Mouse (Mus musculus) forebrain, embryonic 16.5 days (tissue): ENCODE results near the gene Slc25a30. TPM values are rescaled to one million over a fixed set of nuclear protein-coding genes. Genes with fewer than 3 reads are reported as not detected.
A peak's percentile ranks its signal among the peaks of the same experiment; 100 is the strongest.
"Not testable (repeated sequence)": the region's sequence is repeated elsewhere in the genome, so short reads cannot be mapped to it uniquely, and the experiment has no call there.

Source experiments
- ATAC-seq: fragments of 200-750 bp; cut with Nextera tagmentation; 2 replicates; pipeline ENCODE4 v1.8.0; 2017; ENCODE audit warnings: mild to moderate bottlenecking, moderate library complexity
- H3K27ac ChIP-seq: fragments of 300-500 bp; sonication (generic); 2 replicates; pipeline ENCODE4 v1.5.1; 2014; ENCODE audit warnings: low read length, control low read depth
- H3K27me3 ChIP-seq: fragments of 300-500 bp; sonication (generic); replicated peaks from 2 replicates; pipeline ENCODE4 v1.6.1; 2014; ENCODE audit warnings: low read length; ENCODE audit not compliant: control insufficient read depth, insufficient read depth
- H3K36me3 ChIP-seq: fragments of 300-500 bp; sonication (generic); 2 replicates; pipeline ENCODE4 v1.6.1; 2014; ENCODE audit not compliant: control insufficient read depth, insufficient read depth
- H3K4me1 ChIP-seq: fragments of 300-500 bp; sonication (generic); replicated peaks from 2 replicates; pipeline ENCODE4 v1.6.1; 2014; ENCODE audit warnings: low read length; ENCODE audit not compliant: control insufficient read depth, insufficient read depth
- H3K4me2 ChIP-seq: fragments of 300-500 bp; sonication (generic); 2 replicates; pipeline ENCODE4 v1.6.1; 2014; ENCODE audit warnings: mild to moderate bottlenecking, low read length, control low read depth
- H3K4me3 ChIP-seq: fragments of 300-500 bp; sonication (generic); replicated peaks from 2 replicates; pipeline ENCODE4 v1.5.1; 2014; ENCODE audit warnings: mild to moderate bottlenecking, low read length, control low read depth
- H3K9ac ChIP-seq: fragments of 300-500 bp; sonication (generic); replicated peaks from 2 replicates; pipeline ENCODE4 v1.6.1; 2014; ENCODE audit warnings: low read depth, low read length, control low read depth
- H3K9me3 ChIP-seq: fragments of 300-500 bp; sonication (generic); 2 replicates; pipeline ENCODE4 v1.6.1; 2016; ENCODE audit warnings: low read length; ENCODE audit not compliant: control insufficient read depth
- WGBS: fragments of 180-500 bp; shearing (Covaris S2); extraction: QIAGEN DNeasy Blood & Tissue Kit; methylation state at CpG from one replicate; pipeline ENCODE4 v1.1.7; 2014; 5-methylcytosine and 5-hydroxymethylcytosine counted together
- polyA plus RNA-seq: library from polyadenylated mRNA; unstranded; fragments of >200 nt; fragmentation: Nextera tagmentation; extraction: Ambion mirVana; gene quantifications from 2 replicates; pipeline ENCODE4 v1.2.1, GENCODE M21; 2015

Slc25a30 gene
- polyA plus RNA-seq, 1 experiment from 2014 or later, result 9.3 TPM

DNA sequence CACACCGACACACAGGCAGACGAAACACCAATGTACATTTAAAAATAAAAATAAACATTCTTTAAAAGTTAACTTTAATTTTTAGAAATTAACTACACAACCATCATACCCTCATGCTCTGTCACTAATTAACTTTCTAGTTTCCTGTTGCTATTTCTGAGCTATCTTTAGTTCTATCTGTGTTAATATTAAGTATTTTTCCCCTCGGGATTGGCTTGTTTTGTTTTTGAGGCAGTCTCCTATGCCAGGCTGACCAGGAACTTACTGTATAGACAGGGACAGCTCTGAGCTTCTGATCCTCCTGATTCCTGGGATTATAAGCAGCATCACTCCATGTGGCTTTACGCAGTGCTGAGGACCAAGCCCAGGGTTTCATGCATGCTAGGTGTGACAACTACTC, 6.9 kb downstream of the Slc25a30 start:
- no peaks in the 10 kb centered on the region for H3K36me3 ChIP-seq
- no peak overlapping the region for H3K4me2 ChIP-seq
- no peaks in the 10 kb centered on the region for H3K27me3 ChIP-seq
- no peak overlapping the region for H3K27ac ChIP-seq
- no peaks in the 10 kb centered on the region for H3K4me1 ChIP-seq
- no peaks in the 10 kb centered on the region for H3K9me3 ChIP-seq
- H3K9ac ChIP-seq, result no peak overlapping the region
- no peak for ATAC-seq
- WGBS, result 97% methylated on average over 4 of the region's 4 CpGs
- no peak overlapping the region for H3K4me3 ChIP-seq

DNA sequence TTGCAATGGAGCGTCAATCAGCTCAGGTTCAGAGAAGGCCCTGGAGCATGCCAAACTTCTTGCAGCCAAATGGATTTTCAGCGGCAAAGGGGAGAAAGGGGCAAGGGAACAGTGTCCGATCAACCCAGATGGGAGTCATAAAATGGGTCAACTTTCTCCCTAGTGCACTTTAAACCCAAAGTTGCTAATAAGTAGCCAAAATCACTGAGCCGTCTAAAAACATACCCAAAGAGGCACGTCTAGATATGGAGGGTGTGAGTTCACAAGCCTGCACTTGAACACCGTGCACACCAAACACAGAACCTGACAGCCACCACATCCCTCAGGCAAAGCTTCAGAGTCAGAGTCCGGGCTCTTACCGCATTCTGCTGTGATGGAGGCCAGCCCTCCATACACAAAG, 10.2 kb downstream of the Slc25a30 start:
- Histone ChIP-seq H3K27ac (no peak overlapping the region), H3K9ac (no peak overlapping the region), H3K4me2 (no peak overlapping the region), H3K27me3 (no peaks in the 10 kb centered on the region), H3K4me3 (no peak overlapping the region), H3K9me3 (no peaks in the 10 kb centered on the region), H3K4me1 (no peaks in the 10 kb centered on the region), H3K36me3 (no peaks in the 10 kb centered on the region)
- 96% methylated on average over 8 of the region's 8 CpGs for WGBS
- ATAC-seq, result no peak

- no peaks in the 10 kb centered on the region for H3K27me3 ChIP-seq
- WGBS, result 84% methylated on average over 8 of the region's 8 CpGs
- H3K4me1 ChIP-seq, result no peaks in the 10 kb centered on the region
- no peak overlapping the region for H3K4me3 ChIP-seq
- no peak for ATAC-seq
- H3K9me3 ChIP-seq, result no peaks in the 10 kb centered on the region
- no peak overlapping the region for H3K4me2 ChIP-seq
- no peak overlapping the region for H3K9ac ChIP-seq
- H3K36me3 ChIP-seq, result no peaks in the 10 kb centered on the region
- H3K27ac ChIP-seq, result no peak overlapping the region
These were observed 13.4 kb downstream of the Slc25a30 start for GRCm38 (mm10) chr14:75773431-75773830.

DNA sequence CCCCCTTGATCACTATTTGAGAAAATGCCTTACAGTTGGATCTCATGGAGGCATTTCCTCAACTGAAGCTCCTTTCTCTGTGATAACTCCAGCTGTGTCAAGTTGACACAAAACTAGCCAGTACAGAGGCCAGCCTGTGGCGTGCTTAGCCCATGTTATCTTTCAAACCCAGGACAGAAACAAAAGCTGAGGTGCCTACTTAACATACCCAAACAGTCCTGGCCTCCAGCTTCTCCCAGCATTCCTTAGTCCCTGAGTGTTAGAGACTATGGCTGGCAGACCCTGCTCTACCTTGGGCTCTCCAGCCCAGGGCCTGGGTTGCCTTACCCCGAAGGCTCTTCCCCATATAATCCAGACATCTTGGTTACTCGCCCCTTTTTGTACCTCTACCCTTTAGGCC, 14.4 kb downstream of the Slc25a30 start:
- not testable (repeated sequence) for H3K4me2 ChIP-seq, H3K36me3 ChIP-seq, H3K27ac ChIP-seq, H3K9me3 ChIP-seq, H3K4me3 ChIP-seq, H3K4me1 ChIP-seq, H3K9ac ChIP-seq, ATAC-seq, H3K27me3 ChIP-seq
- WGBS, result 98% methylated on average over 3 of the region's 3 CpGs

GRCm38 (mm10) chr14:75771101-75771501, 15.7 kb downstream of the Slc25a30 start:
- H3K27me3 ChIP-seq, result no peaks in the 10 kb centered on the region
- 93% methylated on average over 8 of the region's 8 CpGs for WGBS

GRCm38 (mm10) chr14:75769334-75769733, 17.5 kb downstream of the Slc25a30 start:
- Histone ChIP-seq H3K9ac (no peak overlapping the region), H3K4me1 (no peaks in the 10 kb centered on the region), H3K4me3 (no peak overlapping the region), H3K4me2 (no peak overlapping the region), H3K9me3 (no peaks in the 10 kb centered on the region), H3K27ac (no peak overlapping the region), H3K27me3 (no peaks in the 10 kb centered on the region), H3K36me3 (peaks cover 3% of the 10 kb centered on the region; the same call in 1 of the 2 replicates)
- no peak for ATAC-seq
- WGBS, result 83% methylated on average over 9 of the region's 9 CpGs

More at GRCm38 (mm10) chr14:75771101-75771501, 15.7 kb downstream of the Slc25a30 start:
- H3K9me3 ChIP-seq, result no peaks in the 10 kb centered on the region
- H3K4me1 ChIP-seq, result no peaks in the 10 kb centered on the region
- no peak overlapping the region for H3K4me3 ChIP-seq
- no peak overlapping the region for H3K27ac ChIP-seq
- ATAC-seq, result no peak
- no peak overlapping the region for H3K9ac ChIP-seq
- no peak overlapping the region for H3K4me2 ChIP-seq
- H3K36me3 ChIP-seq, result peaks cover 3% of the 10 kb centered on the region; the same call in 1 of the 2 replicates

- Histone ChIP-seq H3K4me2 (no peak overlapping the region), H3K4me3 (no peak overlapping the region), H3K9me3 (no peaks in the 10 kb centered on the region), H3K9ac (no peak overlapping the region), H3K27ac (no peak overlapping the region), H3K36me3 (peaks cover 3% of the 10 kb centered on the region; the same call in 1 of the 2 replicates), H3K27me3 (no peaks in the 10 kb centered on the region), H3K4me1 (no peaks in the 10 kb centered on the region)
- WGBS, result 0% methylated on average over 1 of the region's 1 CpGs
- ATAC-seq, result no peak
These were observed 18.6 kb downstream of the Slc25a30 start for GRCm38 (mm10) chr14:75768275-75768608.

DNA sequence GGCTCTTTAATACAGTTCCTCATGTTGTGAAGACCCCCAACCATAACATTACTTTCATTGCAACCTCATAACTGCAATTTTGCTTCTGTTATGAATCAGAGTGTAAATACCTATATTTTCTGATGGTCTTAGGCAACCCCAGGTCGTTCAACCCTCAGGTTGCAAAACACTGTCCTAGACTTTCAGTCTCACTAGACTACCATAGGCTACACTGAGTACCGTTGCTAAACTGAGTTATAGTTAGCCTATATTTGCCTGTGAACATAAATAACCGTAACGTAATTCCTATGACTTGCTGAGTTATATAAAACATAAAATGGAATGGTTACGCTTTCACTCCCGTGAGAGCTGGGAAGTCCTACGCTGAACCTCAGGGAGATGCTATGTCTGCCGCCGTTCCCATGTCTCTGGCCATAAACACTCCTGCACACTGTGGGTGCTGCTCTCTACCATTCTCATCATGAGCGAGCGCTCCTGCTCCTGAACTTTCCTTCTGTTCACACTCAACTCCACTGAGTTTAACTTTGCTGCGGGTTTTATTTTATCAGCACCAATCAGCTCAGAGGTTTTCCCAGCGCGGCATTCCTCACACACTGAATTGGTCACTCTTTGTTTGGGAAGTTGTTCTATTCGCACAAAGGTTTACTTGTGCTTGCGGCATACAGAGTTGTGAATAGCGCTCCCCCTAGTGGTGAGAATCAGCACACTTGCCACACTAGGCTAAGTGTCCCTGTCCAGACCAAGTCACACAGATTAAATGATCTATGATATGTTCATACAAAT, 19.2 kb downstream of the Slc25a30 start:
- H3K9ac ChIP-seq, result no peak overlapping the region
- H3K36me3 ChIP-seq, result peaks cover 3% of the 10 kb centered on the region; the same call in 1 of the 2 replicates
- H3K4me1 ChIP-seq, result no peaks in the 10 kb centered on the region
- no peaks in the 10 kb centered on the region for H3K27me3 ChIP-seq
- WGBS, result 45% methylated on average over 17 of the region's 17 CpGs
- peak overlapping the region; percentile 52; the same call in 1 of the 2 replicates for H3K27ac ChIP-seq
- ATAC-seq, result peak; percentile 94
- peak overlapping the region; percentile 27 for H3K4me2 ChIP-seq
- H3K4me3 ChIP-seq, result 0 out of 2 replicates have a peak overlapping the region, but pooled peaks have one; percentile 9
- no peaks in the 10 kb centered on the region for H3K9me3 ChIP-seq

DNA sequence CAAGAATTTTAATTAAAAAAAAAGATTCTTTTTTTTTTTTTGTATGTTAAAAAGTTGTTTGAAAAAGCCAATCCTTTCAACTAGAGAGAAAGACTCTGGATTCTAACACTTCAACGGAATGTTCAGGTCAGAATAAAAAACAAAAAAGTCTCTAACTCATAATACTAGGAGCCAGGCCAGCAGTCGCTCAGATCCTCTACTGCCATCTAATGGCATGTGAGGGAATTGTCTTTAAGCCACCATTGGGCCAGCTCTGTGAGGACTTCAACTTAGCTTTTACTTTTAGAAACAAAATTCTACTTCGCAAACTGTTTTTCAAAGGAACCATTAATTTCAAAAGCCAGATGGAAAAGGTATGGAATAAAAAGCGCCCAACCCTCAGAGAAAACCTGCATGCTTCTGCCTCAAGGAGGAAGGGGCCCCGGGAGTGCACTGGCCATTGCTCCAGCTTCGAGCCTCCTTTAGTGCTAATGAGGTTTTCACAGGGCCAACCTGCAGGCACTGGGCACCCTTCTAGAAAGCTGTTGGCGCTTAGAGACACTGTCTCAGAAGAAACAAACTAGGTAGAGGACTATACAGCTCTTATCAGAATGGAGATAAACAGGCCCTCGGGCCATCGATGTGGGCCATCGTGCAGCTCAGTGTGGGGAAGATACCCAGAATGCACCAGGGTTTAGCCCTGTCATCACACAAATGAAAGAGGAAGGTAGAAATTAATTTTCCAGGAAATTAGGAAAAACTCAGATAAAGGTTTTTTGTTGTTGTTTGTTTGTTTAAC, 25.6 kb downstream of the Slc25a30 start:
- Histone ChIP-seq H3K36me3 (no peaks in the 10 kb centered on the region), H3K9ac (no peak overlapping the region), H3K4me2 (no peak overlapping the region), H3K27ac (no peak overlapping the region), H3K27me3 (no peaks in the 10 kb centered on the region), H3K4me1 (no peaks in the 10 kb centered on the region), H3K9me3 (no peaks in the 10 kb centered on the region), H3K4me3 (no peak overlapping the region)
- 62% methylated on average over 10 of the region's 10 CpGs for WGBS
- ATAC-seq, result no peak
